Mouse (Mus musculus): Measurements from ENCODE around the gene Itpka. TPM values are rescaled to one million over a fixed set of nuclear protein-coding genes. Genes with fewer than 3 reads are reported as not detected.

Itpka gene
- polyA plus RNA-seq, 1 experiment from 2014 or later, result 0.53 TPM

DNA sequence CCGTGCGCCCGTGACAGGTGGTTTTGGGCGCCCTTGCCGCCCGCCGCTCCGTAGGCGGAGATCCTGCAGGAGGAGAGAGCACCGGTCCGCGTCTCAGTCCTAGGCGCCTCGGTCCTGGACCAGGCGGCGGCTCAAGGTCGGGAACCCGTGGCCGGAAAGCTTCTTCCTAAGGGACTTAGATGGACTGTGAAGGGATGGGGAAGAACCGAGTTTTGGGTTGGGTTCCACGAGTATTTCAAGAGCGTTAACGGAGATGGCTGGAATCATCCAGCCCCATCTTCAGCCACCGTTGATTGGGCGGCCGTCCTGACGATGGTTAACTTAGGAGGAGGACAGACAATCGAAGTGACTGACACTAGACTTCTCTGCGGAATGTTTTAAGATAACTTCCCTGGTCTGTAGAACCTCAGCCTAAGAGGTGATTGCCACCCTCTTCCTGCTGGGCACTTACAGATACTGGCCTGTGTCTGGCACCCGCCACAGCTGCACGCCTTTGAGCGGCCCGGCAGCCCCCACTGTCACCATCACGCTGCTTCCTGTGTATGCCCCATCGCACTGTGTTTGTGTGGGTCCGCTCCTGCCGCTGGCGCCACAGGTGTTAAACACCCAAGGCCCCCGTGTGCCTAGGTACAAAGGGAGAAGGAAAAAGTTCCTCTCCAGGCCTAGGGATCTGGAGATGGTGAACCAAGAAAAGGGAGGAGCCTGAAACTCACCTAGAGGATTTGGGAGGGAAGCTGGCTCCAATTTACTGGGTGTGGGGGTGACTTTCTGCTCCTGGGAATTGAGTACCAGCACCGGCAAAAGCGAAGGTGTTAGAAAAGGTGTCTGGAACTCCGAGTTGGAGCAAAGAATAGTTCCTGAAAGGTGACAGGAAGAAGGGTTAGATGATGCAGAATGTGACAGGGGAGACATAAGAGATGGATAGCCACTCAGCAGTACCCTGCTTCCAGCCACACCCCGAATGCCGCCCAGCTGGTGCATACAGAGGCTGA, 17.0 kb downstream of the Itpka start:
- ATAC-seq (ENCODE audit: low FRiP score), result peak; percentile 33; the same call in 1 of the 2 replicates
- Histone ChIP-seq H3K27ac (no peak overlapping the region), H3K9ac (peak overlapping the region; percentile 59; the same call in 1 of the 2 replicates), H3K27me3 (peaks cover 79% of the 10 kb centered on the region), H3K9me3 (replicated peaks) (no peaks in the 10 kb centered on the region), H3K4me2 (replicated peaks) (peak overlapping the region; percentile 90), H3K36me3 (peaks cover 11% of the 10 kb centered on the region), H3K4me1 (peaks cover 16% of the 10 kb centered on the region), H3K4me3 (peak overlapping the region; percentile 49)
- 6% methylated on average over 44 of the region's 44 CpGs for WGBS

DNA sequence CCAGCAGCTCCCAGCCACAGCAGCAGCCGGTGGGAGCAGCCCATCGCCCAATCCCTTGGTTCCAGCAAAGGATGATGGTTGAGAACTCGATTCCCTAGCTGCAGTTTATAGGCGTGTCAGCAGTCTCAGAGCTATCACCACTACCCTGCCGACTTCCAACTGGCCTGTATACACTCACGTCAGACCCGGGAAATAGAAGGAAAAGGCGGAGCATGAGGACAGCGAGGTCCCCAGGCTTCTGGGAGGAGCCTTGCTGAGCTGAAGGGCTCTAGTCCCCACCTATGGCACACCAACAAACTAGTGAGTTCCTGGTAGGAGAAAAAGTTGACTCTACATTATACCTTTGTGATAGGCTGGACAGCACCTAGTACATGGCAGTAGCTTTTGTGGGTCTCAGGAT, 18.1 kb downstream of the Itpka start, which contains the start of gene Ltk:
TSS of gene Ltk (minus strand) at position 181 of the 400 bp plus-strand sequence.
- H3K27me3 ChIP-seq, result peaks cover 69% of the 10 kb centered on the region

DNA sequence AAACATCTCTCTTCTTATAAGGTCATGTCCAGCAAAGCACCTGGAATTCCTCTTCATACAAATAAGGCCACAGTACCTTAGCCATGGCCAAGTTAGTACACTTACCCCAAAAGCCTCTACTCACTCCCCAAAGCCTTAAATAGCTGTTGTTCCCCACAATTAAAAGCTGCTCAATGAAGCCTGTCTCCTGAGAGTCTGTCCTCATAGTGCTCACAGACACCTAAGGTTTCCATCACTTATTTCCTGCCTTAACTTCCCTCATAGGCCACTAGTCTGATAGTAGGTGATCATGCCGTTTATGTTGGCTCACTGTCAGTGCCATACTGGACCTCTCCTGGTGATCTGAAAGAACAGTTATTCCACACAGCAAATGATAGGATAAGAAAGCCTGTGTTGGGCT, 20.1 kb downstream of the Itpka start:
- Histone ChIP-seq H3K9me3 (replicated peaks) (no peaks in the 10 kb centered on the region), H3K4me1 (peaks cover 16% of the 10 kb centered on the region), H3K4me3 (no peak overlapping the region), H3K4me2 (replicated peaks) (no peak overlapping the region), H3K9ac (no peak overlapping the region), H3K36me3 (peaks cover 30% of the 10 kb centered on the region), H3K27ac (no peak overlapping the region), H3K27me3 (peaks cover 52% of the 10 kb centered on the region)
- no peak for ATAC-seq (ENCODE audit: low FRiP score)
- 75% methylated on average over 1 of the region's 1 CpGs for WGBS

More for the DNA sequence above, 18.1 kb downstream of the Itpka start, which contains the start of gene Ltk:
- H3K9me3 ChIP-seq (replicated peaks), result no peaks in the 10 kb centered on the region
- no peak within 1 kb of the TSS for H3K27ac ChIP-seq
- H3K36me3 ChIP-seq, result peaks cover 19% of the 10 kb centered on the region
- H3K4me1 ChIP-seq, result peaks cover 16% of the 10 kb centered on the region
- WGBS, result 16% methylated on average over 9 of the region's 9 CpGs
- peak within 1 kb of the TSS; percentile 90; the same call in 1 of the 2 replicates for H3K4me2 ChIP-seq (replicated peaks)
- no peak for ATAC-seq (ENCODE audit: low FRiP score)
- H3K4me3 ChIP-seq, result no peak within 1 kb of the TSS
- H3K9ac ChIP-seq, result no peak within 1 kb of the TSS

DNA sequence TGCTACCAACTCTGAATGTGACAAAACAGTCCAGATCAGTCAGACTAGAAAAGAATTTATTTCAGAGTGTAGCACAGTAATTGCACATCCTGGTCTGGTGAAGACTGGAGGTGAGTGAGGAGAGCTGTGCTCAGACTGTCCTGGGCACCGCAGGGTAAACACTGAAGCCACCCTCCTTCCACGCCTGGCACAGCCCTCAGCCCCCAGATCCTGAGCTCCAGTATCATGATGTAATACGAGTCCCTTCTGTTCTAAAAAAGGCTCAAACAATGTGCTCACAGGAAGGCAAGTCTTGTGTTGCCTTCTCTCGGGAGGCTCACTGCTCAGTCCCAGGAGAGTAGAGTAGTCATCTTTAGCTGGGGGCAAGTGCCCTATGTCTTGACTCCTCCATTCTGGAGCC, 21.8 kb downstream of the Itpka start:
- Histone ChIP-seq H3K9me3 (replicated peaks) (no peaks in the 10 kb centered on the region), H3K27me3 (peaks cover 35% of the 10 kb centered on the region), H3K36me3 (peaks cover 41% of the 10 kb centered on the region), H3K9ac (no peak overlapping the region), H3K27ac (no peak overlapping the region), H3K4me3 (no peak overlapping the region), H3K4me2 (replicated peaks) (no peak overlapping the region), H3K4me1 (no peaks in the 10 kb centered on the region; the same call in 1 of the 2 replicates)
- 84% methylated on average over 4 of the region's 4 CpGs for WGBS
- ATAC-seq (ENCODE audit: low FRiP score), result no peak

DNA sequence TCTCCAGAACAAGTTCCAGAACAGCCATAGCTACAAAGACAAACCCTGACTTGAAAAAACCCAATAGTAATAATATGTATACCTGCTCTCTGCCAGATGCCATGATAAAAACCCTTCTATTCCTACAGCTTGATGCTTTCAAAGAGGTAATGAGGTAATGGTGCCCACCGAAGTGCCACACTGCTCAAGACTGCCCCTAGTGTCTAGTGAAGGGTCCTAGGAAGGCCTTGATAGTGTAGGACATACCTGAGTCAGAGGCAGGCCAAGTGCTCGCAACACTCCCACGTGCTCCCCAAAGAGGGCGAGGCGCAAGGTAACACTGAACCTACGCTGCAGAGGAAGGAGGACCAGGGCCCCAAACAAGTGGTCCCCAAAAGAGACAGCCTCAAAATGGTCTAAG, 25.1 kb downstream of the Itpka start:
- Histone ChIP-seq H3K4me2 (replicated peaks) (no peak overlapping the region), H3K9me3 (replicated peaks) (no peaks in the 10 kb centered on the region), H3K4me1 (no peaks in the 10 kb centered on the region), H3K36me3 (peaks cover 74% of the 10 kb centered on the region), H3K27ac (no peak overlapping the region), H3K27me3 (peaks cover 5% of the 10 kb centered on the region), H3K9ac (no peak overlapping the region), H3K4me3 (no peak overlapping the region)
- WGBS, result 93% methylated on average over 6 of the region's 6 CpGs
- ATAC-seq (ENCODE audit: low FRiP score), result no peak

DNA sequence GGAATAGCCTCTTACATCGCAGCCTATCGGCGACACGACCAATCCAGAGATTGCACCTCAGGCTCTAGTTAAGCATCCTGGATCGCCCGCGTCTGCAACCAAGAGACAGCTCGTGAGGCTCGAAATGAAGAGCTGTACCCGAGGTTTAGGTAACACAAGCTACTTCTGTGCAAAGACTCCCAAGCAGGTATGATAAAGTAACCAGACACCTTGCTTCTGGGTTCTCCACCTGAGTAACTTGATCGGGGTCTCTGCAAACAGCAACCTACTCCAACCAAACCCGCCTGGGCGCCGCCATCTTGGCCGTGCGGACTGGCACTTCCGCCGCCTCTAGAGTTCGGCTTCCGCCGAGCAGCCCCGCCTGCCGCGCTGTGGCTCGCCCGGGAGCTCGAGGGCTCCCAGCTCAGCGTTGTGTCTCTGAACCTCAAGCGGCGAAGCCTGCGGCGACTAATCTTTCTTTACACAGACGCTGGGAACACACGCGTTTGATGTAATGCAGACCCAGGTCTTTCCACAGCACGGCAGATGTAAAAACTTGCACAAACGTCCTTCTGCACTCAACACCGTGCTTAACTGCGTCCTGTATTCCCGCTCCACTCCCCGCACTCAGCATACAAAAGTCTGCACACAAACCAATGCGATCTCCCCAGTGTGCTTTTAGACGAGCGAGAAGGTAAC, 45.2 kb downstream of the Itpka start, which contains the start of gene Rpap1:
TSS of gene Rpap1 (minus strand) at position 332 of the 678 bp plus-strand sequence.
- Histone ChIP-seq H3K27me3 (no peaks in the 10 kb centered on the region), H3K4me3 (peak within 1 kb of the TSS; percentile 48), H3K9ac (peak within 1 kb of the TSS; percentile 60), H3K4me2 (replicated peaks) (peak within 1 kb of the TSS; percentile 57), H3K36me3 (peaks cover 7% of the 10 kb centered on the region), H3K27ac (peak within 1 kb of the TSS; percentile 81), H3K9me3 (replicated peaks) (no peaks in the 10 kb centered on the region), H3K4me1 (peaks cover 12% of the 10 kb centered on the region)
- WGBS, result under 1% methylated on average over 44 of the region's 44 CpGs
- ATAC-seq (ENCODE audit: low FRiP score), result peak; percentile 96

DNA sequence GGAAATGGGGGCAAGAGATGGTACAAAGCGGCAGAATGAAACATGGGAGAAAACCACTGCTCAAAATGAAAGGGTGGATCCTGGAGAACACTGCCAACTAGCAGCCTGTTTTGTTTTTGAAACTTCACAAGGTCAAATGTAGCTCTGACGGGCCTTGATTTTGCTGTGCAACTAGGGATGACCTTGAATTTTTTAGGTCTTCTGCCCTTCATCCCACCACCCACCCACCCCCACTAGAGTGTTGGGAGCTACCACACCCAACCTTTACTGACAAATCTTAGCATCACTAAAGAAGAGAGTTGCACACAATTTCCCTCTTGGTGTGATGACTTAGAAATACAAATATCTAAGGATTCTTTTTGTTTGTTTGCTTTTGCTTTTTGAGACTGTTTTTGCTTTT, 47.9 kb downstream of the Itpka start:
- Histone ChIP-seq H3K36me3 (no peaks in the 10 kb centered on the region), H3K4me3 (no peak overlapping the region), H3K27ac (no peak overlapping the region), H3K4me2 (replicated peaks) (no peak overlapping the region), H3K9me3 (replicated peaks) (no peaks in the 10 kb centered on the region), H3K27me3 (no peaks in the 10 kb centered on the region), H3K9ac (no peak overlapping the region), H3K4me1 (peaks cover 12% of the 10 kb centered on the region)
- 83% methylated on average over 2 of the region's 2 CpGs for WGBS
- ATAC-seq (ENCODE audit: low FRiP score), result no peak

DNA sequence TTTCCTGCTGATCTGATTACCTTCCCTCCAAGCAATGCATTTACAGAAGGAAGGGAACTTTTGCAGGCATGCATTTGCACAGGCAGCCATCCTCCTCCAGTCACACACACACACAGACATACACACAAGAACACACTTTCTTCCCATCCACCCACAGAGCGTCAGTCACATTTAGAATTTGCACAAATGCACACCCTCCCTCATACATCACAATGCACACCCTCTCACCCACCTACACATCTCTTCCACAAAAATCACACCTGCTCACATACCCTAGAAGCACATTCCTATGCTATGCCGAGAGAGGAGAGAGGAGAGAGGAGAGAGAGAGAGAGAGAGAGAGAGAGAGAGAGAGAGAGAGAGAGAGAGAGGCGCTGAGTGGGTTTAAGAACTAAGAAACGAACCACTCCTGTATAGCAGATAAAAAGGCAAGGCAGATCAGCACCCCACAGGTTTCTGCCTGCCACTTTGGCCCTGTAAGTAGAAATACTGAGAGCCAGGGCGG, 55.2 kb downstream of the Itpka start, which contains the start of gene Tyro3:
TSS of gene Tyro3 (plus strand) at position 455 of the 505 bp plus-strand sequence.
- Histone ChIP-seq H3K36me3 (no peaks in the 10 kb centered on the region), H3K27ac (no peak within 1 kb of the TSS), H3K4me1 (peaks cover 19% of the 10 kb centered on the region), H3K4me2 (replicated peaks) (no peak within 1 kb of the TSS), H3K27me3 (peaks cover 27% of the 10 kb centered on the region), H3K9ac (no peak within 1 kb of the TSS), H3K4me3 (no peak within 1 kb of the TSS), H3K9me3 (replicated peaks) (no peaks in the 10 kb centered on the region)
- no peak for ATAC-seq (ENCODE audit: low FRiP score)
- 72% methylated on average over 5 of the region's 5 CpGs for WGBS

DNA sequence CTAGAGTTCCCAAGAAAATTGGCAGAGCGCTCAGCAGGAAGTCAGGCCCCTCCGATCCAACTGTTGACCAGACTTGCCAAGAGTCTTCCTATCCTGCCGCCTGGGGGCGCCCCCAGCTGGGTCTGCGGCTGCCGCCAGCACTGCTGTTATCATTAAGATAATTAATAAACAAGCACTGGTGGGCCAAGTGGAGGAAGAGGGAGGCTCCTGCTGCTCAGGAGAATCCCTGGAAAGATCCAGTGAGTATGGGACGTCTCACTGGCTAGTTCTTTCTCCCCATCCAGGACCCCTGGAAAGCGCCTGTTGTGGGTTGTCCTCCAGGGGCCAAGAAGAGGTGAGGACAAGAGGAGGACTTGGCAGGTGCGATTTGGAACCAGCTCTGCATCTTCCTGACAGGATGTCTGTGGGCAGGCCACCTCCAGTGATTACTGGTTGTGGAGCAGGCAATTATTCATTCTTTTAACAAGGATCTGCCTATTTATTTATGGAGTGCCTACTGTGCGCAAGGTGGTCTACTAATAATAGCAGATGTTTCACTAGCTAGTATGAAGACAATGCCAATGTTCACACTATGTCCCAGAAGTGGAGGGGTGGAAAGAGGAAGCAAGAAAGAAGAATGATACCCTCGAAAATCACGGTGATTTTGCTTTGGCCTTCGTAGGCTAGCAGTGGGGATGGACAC, 56.2 kb downstream of the Itpka start:
- no peaks in the 10 kb centered on the region for H3K36me3 ChIP-seq
- H3K4me3 ChIP-seq, result no peak overlapping the region
- no peak overlapping the region for H3K9ac ChIP-seq
- no peaks in the 10 kb centered on the region for H3K9me3 ChIP-seq (replicated peaks)
- H3K27me3 ChIP-seq, result peaks cover 30% of the 10 kb centered on the region
- WGBS, result 14% methylated on average over 13 of the region's 13 CpGs
- no peak overlapping the region for H3K4me2 ChIP-seq (replicated peaks)
- H3K27ac ChIP-seq, result no peak overlapping the region
- peaks cover 30% of the 10 kb centered on the region for H3K4me1 ChIP-seq
- ATAC-seq (ENCODE audit: low FRiP score), result no peak

DNA sequence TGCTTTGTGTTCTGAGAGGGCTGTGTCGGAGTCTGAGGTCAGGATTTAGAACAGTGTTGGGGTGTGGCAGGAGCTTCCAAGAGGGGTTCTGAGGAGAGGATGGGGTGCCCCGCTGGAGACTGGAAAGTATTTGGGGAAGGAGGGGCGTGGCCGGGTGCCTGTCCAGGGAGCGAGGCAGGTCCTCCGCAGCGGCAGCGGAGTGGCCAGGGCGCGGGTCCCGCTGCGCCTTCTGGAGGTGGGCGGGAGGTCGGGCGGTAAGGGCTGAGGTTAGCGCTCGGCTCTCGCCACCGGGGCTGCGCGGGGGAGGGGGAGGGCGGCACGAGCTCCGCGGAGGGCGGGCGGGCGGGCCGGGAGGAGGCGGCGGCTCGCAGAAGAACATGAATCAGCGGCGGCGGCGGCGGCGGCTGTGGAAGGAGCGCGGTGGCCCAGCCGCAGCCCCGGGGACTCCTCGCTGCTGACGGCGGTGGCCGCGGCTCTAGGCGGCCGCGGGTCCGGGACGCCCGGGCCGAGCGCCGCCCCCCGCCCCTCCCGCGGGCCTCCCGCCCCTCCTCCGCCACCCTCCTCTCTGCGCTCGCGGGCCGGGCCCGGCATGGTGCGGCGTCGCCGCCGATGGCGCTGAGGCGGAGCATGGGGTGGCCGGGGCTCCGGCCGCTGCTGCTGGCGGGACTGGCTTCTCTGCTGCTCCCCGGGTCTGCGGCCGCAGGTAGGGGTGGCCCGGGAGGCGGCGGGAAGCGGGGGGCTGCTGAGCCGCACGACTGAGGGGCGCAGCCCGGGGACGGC, 57.2 kb downstream of the Itpka start:
- no peaks in the 10 kb centered on the region for H3K36me3 ChIP-seq
- H3K4me1 ChIP-seq, result peaks cover 40% of the 10 kb centered on the region
- peak overlapping the region; percentile 71 for H3K4me3 ChIP-seq
- peak; percentile 65 for ATAC-seq (ENCODE audit: low FRiP score)
- H3K9me3 ChIP-seq (replicated peaks), result no peaks in the 10 kb centered on the region
- peaks cover 30% of the 10 kb centered on the region for H3K27me3 ChIP-seq
- H3K4me2 ChIP-seq (replicated peaks), result peak overlapping the region; percentile 99
- peak overlapping the region; percentile 94 for H3K9ac ChIP-seq
- 2% methylated on average over 42 of the region's 89 CpGs for WGBS
- peak overlapping the region; percentile 62 for H3K27ac ChIP-seq

DNA sequence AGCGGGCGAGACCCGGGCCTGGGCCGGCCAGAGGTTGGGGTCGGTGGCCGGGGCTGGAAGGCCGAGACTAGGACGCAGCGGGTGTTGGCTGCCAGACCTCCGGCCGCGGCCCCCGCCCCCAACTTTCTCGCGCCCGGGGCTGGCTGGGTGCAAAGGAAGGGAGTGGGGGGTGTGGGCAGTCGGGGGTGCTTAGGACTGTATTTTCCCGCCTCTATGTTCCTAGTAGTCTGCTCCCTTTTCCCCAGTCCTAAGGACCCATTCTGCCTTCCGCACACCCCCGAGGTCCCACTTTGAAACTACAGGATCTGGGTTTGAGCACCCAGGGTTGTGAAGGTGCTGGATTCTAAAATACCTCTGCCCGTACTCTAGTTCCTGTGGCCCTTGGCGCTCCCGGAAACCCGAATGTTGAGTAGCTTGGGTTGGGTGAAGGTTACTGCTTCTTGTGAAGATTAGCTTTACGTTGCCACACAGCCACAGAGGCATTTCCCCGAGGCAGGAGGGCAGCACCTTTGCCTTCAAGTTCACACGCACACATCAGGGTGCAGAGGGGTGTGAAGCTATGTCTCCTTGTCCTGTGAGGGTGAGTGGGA, 57.9 kb downstream of the Itpka start:
- H3K36me3 ChIP-seq, result no peaks in the 10 kb centered on the region

More for the DNA sequence above, 57.9 kb downstream of the Itpka start:
- Histone ChIP-seq H3K4me2 (replicated peaks) (peak overlapping the region; percentile 99), H3K4me3 (peak overlapping the region; percentile 71), H3K9ac (peak overlapping the region; percentile 94), H3K27me3 (peaks cover 30% of the 10 kb centered on the region), H3K4me1 (peaks cover 47% of the 10 kb centered on the region), H3K27ac (peak overlapping the region; percentile 62), H3K9me3 (replicated peaks) (no peaks in the 10 kb centered on the region)
- under 1% methylated on average over 25 of the region's 27 CpGs for WGBS
- ATAC-seq (ENCODE audit: low FRiP score), result no peak; the same call in 1 of the 2 replicates
